Mouse (Mus musculus) heart, postnatal 0 days (tissue): ENCODE results near the gene Spsb1. TPM values are rescaled to one million over a fixed set of nuclear protein-coding genes. Genes with fewer than 3 reads are reported as not detected.

ENCODE experiments used
- ATAC-seq: fragments of 200-750 bp; cut with Nextera tagmentation; 2 replicates; pipeline ENCODE4 v1.8.0; 2017; ENCODE audit warnings: low read depth, moderate number of reproducible peaks, moderate library complexity; ENCODE audit not compliant: insufficient read depth
- DNase-seq: peaks from one replicate; pipeline ENCODE4 v3.0.0-alpha.2; 2016; ENCODE audit warnings: low spot score
- H3K27ac ChIP-seq: fragments of 300-500 bp; sonication (generic); 2 replicates; pipeline ENCODE4 v1.5.1; 2014; ENCODE audit warnings: low read depth, mild to moderate bottlenecking
- H3K27me3 ChIP-seq: fragments of 300-500 bp; sonication (generic); 2 replicates; pipeline ENCODE4 v1.6.1; 2014; ENCODE audit warnings: low read length, mixed read lengths; ENCODE audit not compliant: control insufficient read depth, insufficient read depth
- H3K36me3 ChIP-seq: fragments of 300-500 bp; sonication (generic); replicated peaks from 2 replicates; pipeline ENCODE4 v1.6.1; 2014; ENCODE audit warnings: low read length, mixed read lengths; ENCODE audit not compliant: control insufficient read depth, insufficient read depth
- H3K4me1 ChIP-seq: fragments of 300-500 bp; sonication (generic); 2 replicates; pipeline ENCODE4 v1.6.1; 2014; ENCODE audit warnings: antibody characterized with exemption; ENCODE audit not compliant: control insufficient read depth, insufficient read depth
- H3K4me2 ChIP-seq: fragments of 300-500 bp; sonication (generic); 2 replicates; pipeline ENCODE4 v1.6.1; 2014; ENCODE audit warnings: low read depth, mild to moderate bottlenecking, low read length, moderate library complexity
- H3K4me3 ChIP-seq: fragments of 300-500 bp; sonication (generic); 2 replicates; pipeline ENCODE4 v1.5.1; 2014; ENCODE audit warnings: low read depth, low read length
- H3K9ac ChIP-seq: fragments of 300-500 bp; sonication (generic); replicated peaks from 2 replicates; pipeline ENCODE4 v1.6.1; 2014; ENCODE audit warnings: low read depth, low read length, mixed read lengths
- H3K9me3 ChIP-seq: fragments of 300-500 bp; sonication (generic); replicated peaks from 2 replicates; pipeline ENCODE4 v1.6.1; 2016; ENCODE audit warnings: low read length; ENCODE audit not compliant: control insufficient read depth
- CTCF ChIP-seq: IDR thresholded peaks from 2 replicates; pipeline ENCODE4 v1.5.1; 2016; ENCODE audit warnings: antibody characterized with exemption, control low read depth, low read depth
- EP300 ChIP-seq: IDR thresholded peaks from 2 replicates; pipeline ENCODE4 v1.6.1; 2016; ENCODE audit warnings: antibody characterized with exemption, low read depth
- WGBS: fragments of 180-500 bp; shearing (Covaris S2); extraction: QIAGEN DNeasy Blood & Tissue Kit; methylation state at CpG from one replicate; pipeline ENCODE4 v1.1.7; 2014; 5-methylcytosine and 5-hydroxymethylcytosine counted together
- polyA plus RNA-seq: library from polyadenylated mRNA; unstranded; fragments of >200 nt; fragmentation: Nextera tagmentation; extraction: Ambion mirVana; gene quantifications from 2 replicates; pipeline ENCODE4 v1.2.1, GENCODE M21; 2015
- total RNA-seq: library from RNA; depleted of rRNA; stranded (reverse); fragments of >200 nt; gene quantifications from 2 replicates; pipeline ENCODE4 v1.2.3, GENCODE M21; 2014; ENCODE audit warnings: low replicate concordance

Spsb1 gene
- total and polyA plus RNA-seq, 2 experiments from 2014 or later: 13.2 to 15.2 TPM

- TF ChIP-seq EP300 (no peak), CTCF (no peak)
- 83% methylated on average over 16 of the region's 16 CpGs for WGBS
- Histone ChIP-seq H3K9ac (no peak overlapping the region), H3K4me2 (no peak overlapping the region), H3K27ac (no peak overlapping the region), H3K27me3 (no peaks in the 10 kb centered on the region), H3K36me3 (no peaks in the 10 kb centered on the region), H3K4me3 (no peak overlapping the region), H3K4me1 (peaks cover 9% of the 10 kb centered on the region; the same call in 1 of the 2 replicates), H3K9me3 (no peaks in the 10 kb centered on the region)
- no peak for DNase-seq
- ATAC-seq: no peak
Observed at GRCm38 (mm10) chr4:149933519-149934245, 21.2 kb downstream of the Spsb1 start.

- peaks cover 9% of the 10 kb centered on the region; the same call in 1 of the 2 replicates for H3K4me1 ChIP-seq
- TF ChIP-seq EP300 (no peak), CTCF (no peak)
- H3K27ac ChIP-seq: no peak overlapping the region
- no peak overlapping the region for H3K4me2 ChIP-seq
- H3K27me3 ChIP-seq: no peaks in the 10 kb centered on the region
- WGBS: 80% methylated on average over 7 of the region's 7 CpGs
- H3K36me3 ChIP-seq: no peaks in the 10 kb centered on the region
- H3K4me3 ChIP-seq: no peak overlapping the region
- DNase-seq (no peak), ATAC-seq (no peak)
- no peak overlapping the region for H3K9ac ChIP-seq
- no peaks in the 10 kb centered on the region for H3K9me3 ChIP-seq
Observed at GRCm38 (mm10) chr4:149933025-149933424, 21.8 kb downstream of the Spsb1 start.

- no peak overlapping the region for H3K9ac ChIP-seq
- H3K9me3 ChIP-seq: no peaks in the 10 kb centered on the region
- no peak overlapping the region for H3K4me3 ChIP-seq
- DNase-seq (no peak), ATAC-seq (peak; percentile 36; the same call in 1 of the 2 replicates)
- no peaks in the 10 kb centered on the region for H3K27me3 ChIP-seq
- H3K4me2 ChIP-seq: no peak overlapping the region
- H3K36me3 ChIP-seq: no peaks in the 10 kb centered on the region
- H3K4me1 ChIP-seq: peaks cover 9% of the 10 kb centered on the region; the same call in 1 of the 2 replicates
- 54% methylated on average over 9 of the region's 9 CpGs for WGBS
- TF ChIP-seq CTCF (no peak), EP300 (no peak)
- H3K27ac ChIP-seq: peak overlapping the region; percentile 30; the same call in 1 of the 2 replicates
Observed at GRCm38 (mm10) chr4:149932108-149932815, 22.6 kb downstream of the Spsb1 start.

GRCm38 (mm10) chr4:149930755-149931154 is 24.1 kb downstream of the Spsb1 start:
- Histone ChIP-seq H3K4me2 (no peak overlapping the region), H3K27ac (no peak overlapping the region), H3K4me3 (no peak overlapping the region), H3K36me3 (no peaks in the 10 kb centered on the region), H3K9ac (no peak overlapping the region), H3K9me3 (0 out of 2 replicates have a peak, but pooled peaks cover 3% of the 10 kb centered on the region), H3K27me3 (no peaks in the 10 kb centered on the region), H3K4me1 (peaks cover 6% of the 10 kb centered on the region; the same call in 1 of the 2 replicates)
- 72% methylated on average over 3 of the region's 3 CpGs for WGBS
- DNase-seq (no peak), ATAC-seq (no peak)
- TF ChIP-seq CTCF (no peak), EP300 (no peak)

GRCm38 (mm10) chr4:149923014-149923413 is 31.8 kb downstream of the Spsb1 start:
- WGBS: 82% methylated on average over 4 of the region's 5 CpGs
- Histone ChIP-seq H3K4me1 (peaks cover 15% of the 10 kb centered on the region), H3K27me3 (no peaks in the 10 kb centered on the region), H3K4me3 (no peak overlapping the region), H3K36me3 (no peaks in the 10 kb centered on the region), H3K9me3 (0 out of 2 replicates have a peak, but pooled peaks cover 6% of the 10 kb centered on the region), H3K27ac (no peak overlapping the region), H3K4me2 (no peak overlapping the region), H3K9ac (no peak overlapping the region)
- ATAC-seq (no peak), DNase-seq (no peak)
- TF ChIP-seq CTCF: no peak
- TF ChIP-seq EP300: no peak
